Mouse (Mus musculus) ES-E14 (cell line): ENCODE results near the gene Cyth3. TPM values are rescaled to one million over a fixed set of nuclear protein-coding genes. Genes with fewer than 3 reads are reported as not detected.

Experiments
- DNase-seq: peaks from one replicate; pipeline ENCODE4 v3.0.0-alpha.2; 2013; ENCODE audit warnings: low read depth, low spot score
- H3K27ac ChIP-seq: 2 replicates; pipeline ENCODE4 v1.5.1; 2012; ENCODE audit warnings: low read depth, mild to moderate bottlenecking, low read length, moderate library complexity, mixed read lengths; ENCODE audit not compliant: poor library complexity, insufficient read depth, severe bottlenecking
- H3K36me3 ChIP-seq: 2 replicates; pipeline ENCODE4 v1.6.1; 2012; ENCODE audit warnings: mild to moderate bottlenecking, low read length, moderate library complexity, mixed read lengths; ENCODE audit not compliant: control insufficient read depth, poor library complexity, insufficient read depth, severe bottlenecking
- H3K4me1 ChIP-seq, 2 experiments: fragments of 150-350 bp in 1 of 2; sonication (generic) in 1 of 2; 2 replicates each; pipeline ENCODE4 v1.6.1; 2012; ENCODE audit warnings: low read length in 2 of 2, mild to moderate bottlenecking in 1 of 2, mixed read lengths in 1 of 2; ENCODE audit not compliant: control insufficient read depth in 2 of 2, insufficient read depth in 2 of 2, poor library complexity in 1 of 2
- H3K4me3 ChIP-seq, 2 experiments: fragments of 150-350 bp in 1 of 2; sonication (generic) in 1 of 2; 2 replicates each; pipeline ENCODE4 v1.5.1; 2012; ENCODE audit warnings: low read length in 2 of 2, low read depth in 1 of 2, mild to moderate bottlenecking in 1 of 2, mixed read lengths in 1 of 2; ENCODE audit not compliant: insufficient read depth in 1 of 2, poor library complexity in 1 of 2, severe bottlenecking in 1 of 2
- H3K9ac ChIP-seq: 2 replicates; pipeline ENCODE4 v1.6.1; 2012; ENCODE audit warnings: low read depth, mild to moderate bottlenecking, low read length, mixed read lengths; ENCODE audit not compliant: poor library complexity, insufficient read depth, severe bottlenecking
- H3K9me3 ChIP-seq: fragments of 150-350 bp; sonication (generic); 2 replicates; pipeline ENCODE4 v1.6.1; 2012; ENCODE audit warnings: low read depth, mild to moderate bottlenecking, low read length; ENCODE audit not compliant: control insufficient read depth, insufficient read depth
- CHD2 ChIP-seq: IDR thresholded peaks from 2 replicates; pipeline ENCODE4 v1.6.1; 2014; ENCODE audit warnings: mild to moderate bottlenecking, low read depth, low read length, inconsistent platforms
- HCFC1 ChIP-seq: IDR thresholded peaks from 2 replicates; pipeline ENCODE4 v1.6.1; 2012; ENCODE audit warnings: low read length, inconsistent platforms, borderline replicate concordance; ENCODE audit not compliant: insufficient read depth
- MAFK ChIP-seq: IDR thresholded peaks from 2 replicates; pipeline ENCODE4 v1.6.1; 2014; ENCODE audit warnings: mild to moderate bottlenecking, low read depth, low read length, inconsistent platforms; ENCODE audit not compliant: insufficient read depth
- ZC3H11A ChIP-seq: IDR thresholded peaks from 2 replicates; pipeline ENCODE4 v1.6.1; 2012; ENCODE audit warnings: low read depth, mild to moderate bottlenecking, inconsistent platforms, low read length, borderline replicate concordance
- ZNF384 ChIP-seq: IDR thresholded peaks from 2 replicates; pipeline ENCODE4 v1.6.1; 2012; ENCODE audit warnings: low read depth, low read length, inconsistent platforms
- in situ Hi-C, 2 experiments: fragments of 600-800 bp; cut with MboI; formaldehyde crosslinking; loops; one replicate each; pipeline ENCODE4 v1.15.1; 2025; ENCODE audit warnings: low sequenced_read_pairs in 2 of 2, inconsistent platforms in 1 of 2; ENCODE audit not compliant: unreplicated experiment in 2 of 2
- total RNA-seq: library from RNA; depleted of rRNA; stranded (reverse); fragments of 300-350 nt; gene quantifications from 2 replicates; pipeline ENCODE4 v1.2.3, GENCODE M21; 2012

Cyth3 gene
- total RNA-seq, 1 experiment: 11.0 TPM

- in situ Hi-C loops: no loop called here
- Histone ChIP-seq H3K36me3 (no peaks in the 10 kb centered on the region), H3K27ac (no peak overlapping the region), H3K4me1 (no peaks in the 10 kb centered on the region), H3K9me3 (no peaks in the 10 kb centered on the region), H3K9ac (no peak overlapping the region), H3K4me3 (no peak overlapping the region)
- TF ChIP-seq HCFC1 (no peak), ZNF384 (no peak), MAFK (no peak), CHD2 (no peak), ZC3H11A (no peak)
- no peak for DNase-seq
Measured at GRCm38 (mm10) chr5:143580982-143581381, 41.3 kb upstream of the Cyth3 start.

- in situ Hi-C loops: no loop called here
- H3K4me1 ChIP-seq: no peaks in the 10 kb centered on the region
- H3K27ac ChIP-seq: no peak overlapping the region
Measured at GRCm38 (mm10) chr5:143581874-143582273, 40.4 kb upstream of the Cyth3 start.

GRCm38 (mm10) chr5:143583081-143583480 lies 39.2 kb upstream of the Cyth3 start:
- H3K4me3 ChIP-seq: no peak overlapping the region
- no peak for DNase-seq
- in situ Hi-C loops: no loop called here
- TF ChIP-seq ZC3H11A (0 out of 2 replicates have a peak, but pooled peaks have one; percentile 13), HCFC1 (no peak), MAFK (no peak), ZNF384 (no peak), CHD2 (no peak)
- no peaks in the 10 kb centered on the region for H3K4me1 ChIP-seq
- no peak overlapping the region for H3K9ac ChIP-seq
- no peaks in the 10 kb centered on the region for H3K9me3 ChIP-seq
- H3K27ac ChIP-seq: no peak overlapping the region
- no peaks in the 10 kb centered on the region for H3K36me3 ChIP-seq

More at GRCm38 (mm10) chr5:143581874-143582273, 40.4 kb upstream of the Cyth3 start:
- Histone ChIP-seq H3K4me3 (no peak overlapping the region), H3K9me3 (no peaks in the 10 kb centered on the region), H3K9ac (no peak overlapping the region), H3K36me3 (no peaks in the 10 kb centered on the region)
- TF ChIP-seq ZC3H11A (no peak), ZNF384 (no peak), HCFC1 (no peak), CHD2 (no peak), MAFK (no peak)
- DNase-seq: no peak

- H3K36me3 ChIP-seq: no peaks in the 10 kb centered on the region
- H3K4me1 ChIP-seq: no peaks in the 10 kb centered on the region
- in situ Hi-C loops: no loop called here
- no peak for TF ChIP-seq MAFK
- TF ChIP-seq ZNF384: no peak
- no peak for TF ChIP-seq HCFC1
- TF ChIP-seq ZC3H11A: no peak
- no peak for TF ChIP-seq CHD2
- H3K27ac ChIP-seq: no peak overlapping the region
- H3K4me3 ChIP-seq: no peak overlapping the region
- no peaks in the 10 kb centered on the region for H3K9me3 ChIP-seq
- DNase-seq: no peak
- no peak overlapping the region for H3K9ac ChIP-seq
Measured at GRCm38 (mm10) chr5:143584982-143585381, 37.3 kb upstream of the Cyth3 start.

GRCm38 (mm10) chr5:143586386-143586785 lies 35.9 kb upstream of the Cyth3 start:
- H3K9me3 ChIP-seq: no peaks in the 10 kb centered on the region
- no peaks in the 10 kb centered on the region for H3K4me1 ChIP-seq
- in situ Hi-C loops: no loop called here
- no peak overlapping the region for H3K27ac ChIP-seq
- H3K4me3 ChIP-seq: no peak overlapping the region
- TF ChIP-seq ZNF384: no peak
- TF ChIP-seq MAFK: no peak
- no peak for TF ChIP-seq HCFC1
- no peak for TF ChIP-seq ZC3H11A
- TF ChIP-seq CHD2: no peak
- DNase-seq: no peak
- no peak overlapping the region for H3K9ac ChIP-seq
- no peaks in the 10 kb centered on the region for H3K36me3 ChIP-seq
